ENCODE assay signal across 8 mouse cellular contexts in the genomic region with DNA sequence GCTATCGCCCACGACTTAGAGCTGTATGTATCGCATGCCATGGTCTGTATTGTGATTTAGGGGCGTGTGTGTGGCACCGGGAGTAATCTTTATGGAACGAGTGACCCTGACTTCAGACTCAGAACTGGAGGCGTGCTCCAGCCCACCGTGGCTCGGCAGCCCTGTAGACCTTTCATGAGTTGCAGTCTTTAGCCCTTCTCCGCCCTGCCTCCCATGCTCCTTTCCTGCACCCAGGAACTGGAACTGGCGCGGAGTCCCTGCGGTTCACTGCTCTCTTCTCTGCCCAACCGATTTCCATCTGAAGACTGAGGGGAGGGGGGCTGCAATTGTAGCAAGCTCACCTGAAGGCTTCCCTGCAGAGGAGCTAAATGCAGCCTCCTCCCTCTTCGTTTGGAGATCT. TPM values are rescaled to one million over a fixed set of nuclear protein-coding genes. Genes with fewer than 3 reads are reported as not detected.
DNase-seq lines count a peak whose midpoint lies in the region; ATAC-seq lines count a peak whose summit lies in the region.

No protein-coding gene starts in this region.

- no peaks in the 10 kb centered on the region; the same call in 1 of the 2 replicates for H3K9me3 ChIP-seq in kidney, embryonic 16.5 days (ENCODE audit: low read length)
- H3K9me3 ChIP-seq in embryonic facial prominence, embryonic 11.5 days (replicated peaks; ENCODE audit: control insufficient read depth, low read length) = no peaks in the 10 kb centered on the region
- H3K9me3 ChIP-seq in neural tube, embryonic 15.5 days (replicated peaks) = no peaks in the 10 kb centered on the region

- peak overlapping the region; percentile 80 for H3K4me2 ChIP-seq in kidney, embryonic 16.5 days (replicated peaks; ENCODE audit: low read depth, low read length)
- H3K4me2 ChIP-seq in embryonic facial prominence, embryonic 11.5 days (ENCODE audit: low read depth, low read length) = peak overlapping the region; percentile 74
- peak overlapping the region; percentile 95 for H3K4me2 ChIP-seq in neural tube, embryonic 15.5 days

- H3K27ac ChIP-seq in kidney, embryonic 16.5 days (ENCODE audit: low read length) = peak overlapping the region; percentile 90
- 0 out of 2 replicates have a peak overlapping the region, but pooled peaks have one; percentile 71 for H3K27ac ChIP-seq in embryonic facial prominence, embryonic 11.5 days (replicated peaks; ENCODE audit: low read depth, low read length)
- peak overlapping the region; percentile 96 for H3K27ac ChIP-seq in neural tube, embryonic 15.5 days (replicated peaks)

- DNase-seq in kidney, adult 18-20 months = no peak
- no peak for DNase-seq in embryonic facial prominence, embryonic 11.5 days (ENCODE audit: low spot score)
- DNase-seq in kidney, postnatal 10 days = peak; percentile 46
- DNase-seq in adrenal gland, postnatal 10 days = no peak
- DNase-seq in spleen, postnatal 36 days (ENCODE audit: low spot score in 2 of 2) = no peak
- no peak for DNase-seq in yolk sac, embryonic 10.5 days (ENCODE audit: low spot score)

- peaks cover 14% of the 10 kb centered on the region for H3K4me1 ChIP-seq in kidney, embryonic 16.5 days (ENCODE audit: insufficient read depth, low read length)
- H3K4me1 ChIP-seq in embryonic facial prominence, embryonic 11.5 days (ENCODE audit: control insufficient read depth, insufficient read depth, low read length) = no peaks in the 10 kb centered on the region
- H3K4me1 ChIP-seq in neural tube, embryonic 15.5 days = peaks cover 24% of the 10 kb centered on the region

- peak overlapping the region; percentile 95 for H3K4me3 ChIP-seq in kidney, embryonic 16.5 days (ENCODE audit: low read length)
- H3K4me3 ChIP-seq in embryonic facial prominence, embryonic 11.5 days (ENCODE audit: low read depth, low read length) = peak overlapping the region; percentile 93
- H3K4me3 ChIP-seq in neural tube, embryonic 15.5 days (replicated peaks) = peak overlapping the region; percentile 99

- peaks cover 10% of the 10 kb centered on the region; the same call in 1 of the 2 replicates for H3K36me3 ChIP-seq in kidney, embryonic 16.5 days (ENCODE audit: insufficient read depth, low read length)
- H3K36me3 ChIP-seq in embryonic facial prominence, embryonic 11.5 days (replicated peaks; ENCODE audit: control insufficient read depth, insufficient read depth, low read depth, low read length) = no peaks in the 10 kb centered on the region; the same call in 1 of the 2 replicates
- H3K36me3 ChIP-seq in neural tube, embryonic 15.5 days = peaks cover 16% of the 10 kb centered on the region

- H3K27me3 ChIP-seq in kidney, embryonic 16.5 days (ENCODE audit: insufficient read depth, low read length) = no peaks in the 10 kb centered on the region
- no peaks in the 10 kb centered on the region; the same call in 1 of the 2 replicates for H3K27me3 ChIP-seq in embryonic facial prominence, embryonic 11.5 days (ENCODE audit: control insufficient read depth, insufficient read depth, low read length)
- H3K27me3 ChIP-seq in neural tube, embryonic 15.5 days (replicated peaks) = no peaks in the 10 kb centered on the region

- ATAC-seq in kidney, embryonic 16.5 days (ENCODE audit: low FRiP score, low TSS enrichment) = no peak
- ATAC-seq in embryonic facial prominence, embryonic 11.5 days (replicated peaks; ENCODE audit: insufficient number of reproducible peaks, low FRiP score, low TSS enrichment, low read depth) = no peak
- ATAC-seq in neural tube, embryonic 15.5 days (ENCODE audit: low FRiP score) = no peak

- peak overlapping the region; percentile 83 for H3K9ac ChIP-seq in kidney, embryonic 16.5 days (replicated peaks; ENCODE audit: low read length)
- peak overlapping the region; percentile 81 for H3K9ac ChIP-seq in embryonic facial prominence, embryonic 11.5 days (replicated peaks; ENCODE audit: low read length)
- peak overlapping the region; percentile 91 for H3K9ac ChIP-seq in neural tube, embryonic 15.5 days (replicated peaks)

- 0% methylated on average over 15 of the region's 15 CpGs for WGBS in kidney, embryonic 16.5 days
- WGBS in embryonic facial prominence, embryonic 11.5 days = 0% methylated on average over 15 of the region's 15 CpGs
- under 1% methylated on average over 15 of the region's 15 CpGs for WGBS in neural tube, embryonic 15.5 days

RNA-seq across cellular contexts. Expression of a gene that starts 1.0 kb away (rescaled TPM):
- polyA plus RNA-seq in kidney, embryonic 16.5 days (2015; fragmentation: Nextera tagmentation; extraction: Ambion mirVana) = 38.3 and 39.5 TPM in 2 replicates
- 31.7 and 33.0 TPM in 2 replicates for polyA plus RNA-seq in embryonic facial prominence, embryonic 11.5 days (2014; fragmentation: Nextera tagmentation; extraction: Ambion mirVana)
- 47.3 and 52.1 TPM in 2 replicates for polyA plus RNA-seq in neural tube, embryonic 15.5 days (2015; fragmentation: Nextera tagmentation; extraction: Ambion mirVana)
- total RNA-seq in adrenal gland, postnatal 10 days (2021) = 10 to 100 TPM; 91.7 to 98.5 TPM

RNA-seq across cellular contexts. Expression of a gene that starts 8.6 kb away (rescaled TPM):
- polyA plus RNA-seq in kidney, embryonic 16.5 days (2015; fragmentation: Nextera tagmentation; extraction: Ambion mirVana) = 9.0 and 12.7 TPM in 2 replicates
- polyA plus RNA-seq in embryonic facial prominence, embryonic 11.5 days (2014; fragmentation: Nextera tagmentation; extraction: Ambion mirVana) = 0.95 and 1.2 TPM in 2 replicates
- 0.95 and 1.1 TPM in 2 replicates for polyA plus RNA-seq in neural tube, embryonic 15.5 days (2015; fragmentation: Nextera tagmentation; extraction: Ambion mirVana)
- total RNA-seq in adrenal gland, postnatal 10 days (2021) = 10 to 100 TPM; 12.0 to 21.8 TPM

RNA-seq across cellular contexts. Expression of a gene that starts 15.0 kb away (rescaled TPM):
- polyA plus RNA-seq in kidney, embryonic 16.5 days (2015; fragmentation: Nextera tagmentation; extraction: Ambion mirVana) = 50.1 and 51.6 TPM in 2 replicates
- 41.3 and 41.5 TPM in 2 replicates for polyA plus RNA-seq in embryonic facial prominence, embryonic 11.5 days (2014; fragmentation: Nextera tagmentation; extraction: Ambion mirVana)
- 163 and 195 TPM in 2 replicates for polyA plus RNA-seq in neural tube, embryonic 15.5 days (2015; fragmentation: Nextera tagmentation; extraction: Ambion mirVana)
- 100 to 1,000 TPM; 143 to 149 TPM for total RNA-seq in adrenal gland, postnatal 10 days (2021)

RNA-seq across cellular contexts. Expression of a gene that starts 43.6 kb away (rescaled TPM):
- 5.4 TPM in 2 replicates for polyA plus RNA-seq in kidney, embryonic 16.5 days (2015; fragmentation: Nextera tagmentation; extraction: Ambion mirVana)
- 31.0 and 35.3 TPM in 2 replicates for polyA plus RNA-seq in embryonic facial prominence, embryonic 11.5 days (2014; fragmentation: Nextera tagmentation; extraction: Ambion mirVana)
- 72.4 and 86.9 TPM in 2 replicates for polyA plus RNA-seq in neural tube, embryonic 15.5 days (2015; fragmentation: Nextera tagmentation; extraction: Ambion mirVana)
- total RNA-seq in adrenal gland, postnatal 10 days (2021) = 10 to 100 TPM; 15.8 to 23.8 TPM

RNA-seq across cellular contexts. Expression of a gene that starts 44.6 kb away (rescaled TPM):
- 54.9 and 66.7 TPM in 2 replicates for polyA plus RNA-seq in kidney, embryonic 16.5 days (2015; fragmentation: Nextera tagmentation; extraction: Ambion mirVana)
- 41.1 and 46.0 TPM in 2 replicates for polyA plus RNA-seq in embryonic facial prominence, embryonic 11.5 days (2014; fragmentation: Nextera tagmentation; extraction: Ambion mirVana)
- polyA plus RNA-seq in neural tube, embryonic 15.5 days (2015; fragmentation: Nextera tagmentation; extraction: Ambion mirVana) = 43.8 and 44.8 TPM in 2 replicates
- total RNA-seq in adrenal gland, postnatal 10 days (2021) = 10 to 100 TPM; 49.0 to 63.5 TPM
